Mouse (Mus musculus) testis, adult 10 weeks (tissue): Measurements from ENCODE around the gene Ldhb. TPM values are rescaled to one million over a fixed set of nuclear protein-coding genes. Genes with fewer than 3 reads are reported as not detected.

Experiments used
- polyA plus RNA-seq: library from polyadenylated mRNA; stranded (reverse); fragments of 350-450 nt; fragmentation: Illumina TruSeq; extraction: RNeasy Lipid Tissue Mini Kit (QIAGEN cat#74804); gene quantifications from one replicate; pipeline ENCODE4 v1.2.3, GENCODE M21; 2014; ENCODE audit warnings: low read depth, low replicate concordance

The Ldhb gene
- 76.3 TPM for polyA plus RNA-seq

GRCm38 (mm10) chr6:142507785-142508162 lies at the start of gene Ldhb:
Ldhb (minus strand) TSS chr6:142507957.

GRCm38 (mm10) chr6:142472801-142473203 lies 35.0 kb downstream of the Ldhb start, which contains the start of gene Gys2:
Gys2 (minus strand) TSS chr6:142473109.

Other genes starting within 250 kb of the Ldhb start
- gene Iapp, start 209.5 kb downstream of the Ldhb start, polyA plus RNA-seq: not detected
- 4.2 TPM for gene Slco1a5, start 185.0 kb downstream of the Ldhb start, polyA plus RNA-seq
- gene Pyroxd1, start 162.3 kb downstream of the Ldhb start, polyA plus RNA-seq: 38.2 TPM
- gene Recql, start 120.9 kb downstream of the Ldhb start, polyA plus RNA-seq: 47.1 TPM
- gene Golt1b, start 120.7 kb downstream of the Ldhb start, polyA plus RNA-seq: 27.4 TPM
- 0.29 TPM for gene Spx, start 94.5 kb downstream of the Ldhb start, polyA plus RNA-seq
- gene Gys2, start 34.8 kb downstream of the Ldhb start, polyA plus RNA-seq: not detected
- 0.27 TPM for gene Kcnj8, start 63.7 kb upstream of the Ldhb start, polyA plus RNA-seq
- 1.5 TPM for gene Abcc9, start 194.4 kb upstream of the Ldhb start, polyA plus RNA-seq
- 51.1 TPM for gene Cmas, start 248.7 kb upstream of the Ldhb start, polyA plus RNA-seq